Mouse (Mus musculus) ES-E14 (cell line): ENCODE data around the gene Pcsk4. TPM values are rescaled to one million over a fixed set of nuclear protein-coding genes. Genes with fewer than 3 reads are reported as not detected.
"Not testable (repeated sequence)": the region's sequence is repeated elsewhere in the genome, so short reads cannot be mapped to it uniquely, and the experiment has no call there.

Experiments used
- DNase-seq: peaks from one replicate; pipeline ENCODE4 v3.0.0-alpha.2; 2013; ENCODE audit warnings: low read depth, low spot score
- H3K27ac ChIP-seq: 2 replicates; pipeline ENCODE4 v1.5.1; 2012; ENCODE audit warnings: low read depth, mild to moderate bottlenecking, low read length, moderate library complexity, mixed read lengths; ENCODE audit not compliant: poor library complexity, insufficient read depth, severe bottlenecking
- H3K36me3 ChIP-seq: 2 replicates; pipeline ENCODE4 v1.6.1; 2012; ENCODE audit warnings: mild to moderate bottlenecking, low read length, moderate library complexity, mixed read lengths; ENCODE audit not compliant: control insufficient read depth, poor library complexity, insufficient read depth, severe bottlenecking
- H3K4me1 ChIP-seq, 2 experiments: fragments of 150-350 bp in 1 of 2; sonication (generic) in 1 of 2; 2 replicates each; pipeline ENCODE4 v1.6.1; 2012; ENCODE audit warnings: low read length in 2 of 2, mild to moderate bottlenecking in 1 of 2, mixed read lengths in 1 of 2; ENCODE audit not compliant: control insufficient read depth in 2 of 2, insufficient read depth in 2 of 2, poor library complexity in 1 of 2
- H3K4me3 ChIP-seq, 2 experiments: fragments of 150-350 bp in 1 of 2; sonication (generic) in 1 of 2; 2 replicates each; pipeline ENCODE4 v1.5.1; 2012; ENCODE audit warnings: low read length in 2 of 2, low read depth in 1 of 2, mild to moderate bottlenecking in 1 of 2, mixed read lengths in 1 of 2; ENCODE audit not compliant: insufficient read depth in 1 of 2, poor library complexity in 1 of 2, severe bottlenecking in 1 of 2
- H3K9ac ChIP-seq: 2 replicates; pipeline ENCODE4 v1.6.1; 2012; ENCODE audit warnings: low read depth, mild to moderate bottlenecking, low read length, mixed read lengths; ENCODE audit not compliant: poor library complexity, insufficient read depth, severe bottlenecking
- H3K9me3 ChIP-seq: fragments of 150-350 bp; sonication (generic); 2 replicates; pipeline ENCODE4 v1.6.1; 2012; ENCODE audit warnings: low read depth, mild to moderate bottlenecking, low read length; ENCODE audit not compliant: control insufficient read depth, insufficient read depth
- CHD2 ChIP-seq: IDR thresholded peaks from 2 replicates; pipeline ENCODE4 v1.6.1; 2014; ENCODE audit warnings: mild to moderate bottlenecking, low read depth, low read length, inconsistent platforms
- HCFC1 ChIP-seq: IDR thresholded peaks from 2 replicates; pipeline ENCODE4 v1.6.1; 2012; ENCODE audit warnings: low read length, inconsistent platforms, borderline replicate concordance; ENCODE audit not compliant: insufficient read depth
- MAFK ChIP-seq: IDR thresholded peaks from 2 replicates; pipeline ENCODE4 v1.6.1; 2014; ENCODE audit warnings: mild to moderate bottlenecking, low read depth, low read length, inconsistent platforms; ENCODE audit not compliant: insufficient read depth
- ZC3H11A ChIP-seq: IDR thresholded peaks from 2 replicates; pipeline ENCODE4 v1.6.1; 2012; ENCODE audit warnings: low read depth, mild to moderate bottlenecking, inconsistent platforms, low read length, borderline replicate concordance
- ZNF384 ChIP-seq: IDR thresholded peaks from 2 replicates; pipeline ENCODE4 v1.6.1; 2012; ENCODE audit warnings: low read depth, low read length, inconsistent platforms
- in situ Hi-C, 2 experiments: fragments of 600-800 bp; cut with MboI; formaldehyde crosslinking; loops; one replicate each; pipeline ENCODE4 v1.15.1; 2025; ENCODE audit warnings: low sequenced_read_pairs in 2 of 2, inconsistent platforms in 1 of 2; ENCODE audit not compliant: unreplicated experiment in 2 of 2
- total RNA-seq: library from RNA; depleted of rRNA; stranded (reverse); fragments of 300-350 nt; gene quantifications from 2 replicates; pipeline ENCODE4 v1.2.3, GENCODE M21; 2012

The Pcsk4 gene
- total RNA-seq, 1 experiment: 1.4 TPM

DNA sequence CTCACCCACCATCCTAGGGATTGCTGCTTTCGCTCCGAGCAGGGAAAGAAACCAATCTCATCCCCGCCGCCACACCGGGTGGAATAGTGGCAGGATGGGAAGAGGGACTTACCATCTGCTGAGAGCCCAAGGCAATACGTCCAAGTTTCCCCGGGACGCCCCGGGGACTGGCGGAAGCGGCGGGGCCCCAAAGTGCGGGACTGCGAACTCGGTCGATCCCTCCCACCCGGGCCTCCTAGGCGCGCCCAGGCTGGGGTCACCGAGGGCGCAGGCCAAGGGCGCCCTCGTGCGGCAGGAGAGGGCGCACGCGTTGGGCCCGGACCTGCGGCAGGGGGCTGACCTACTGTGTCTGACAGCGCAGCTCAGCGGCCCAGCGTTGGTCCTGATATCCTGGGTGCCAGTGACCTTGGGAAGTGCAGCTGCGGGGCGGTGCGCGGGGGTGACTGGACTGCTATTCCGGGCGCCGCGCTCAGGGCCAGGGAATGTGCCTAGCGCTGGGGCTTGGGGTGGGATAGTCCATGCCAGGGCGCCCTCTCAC lies 19.0 kb upstream of the Pcsk4 start, which contains the start of gene Adamtsl5:
Adamtsl5 (minus strand) TSS at position 169 of the 538 bp plus-strand sequence.
- Histone ChIP-seq H3K4me1 (peaks cover 2 to 26% of the 10 kb centered on the region in 2 experiments; a peak in 3 of 4 replicates), H3K36me3 (no peaks in the 10 kb centered on the region), H3K4me3 (peak within 1 kb of the TSS; percentile 63 to 68), H3K9me3 (no peaks in the 10 kb centered on the region), H3K9ac (peak within 1 kb of the TSS; percentile 52), H3K27ac (no peak within 1 kb of the TSS)
- DNase-seq: peak; percentile 60
- no peak for TF ChIP-seq ZNF384
- no peak for TF ChIP-seq ZC3H11A
- TF ChIP-seq HCFC1: peak; percentile 59; the same call in 1 of the 2 replicates
- TF ChIP-seq CHD2: no peak
- no peak for TF ChIP-seq MAFK
- in situ Hi-C loops: no loop called here

DNA sequence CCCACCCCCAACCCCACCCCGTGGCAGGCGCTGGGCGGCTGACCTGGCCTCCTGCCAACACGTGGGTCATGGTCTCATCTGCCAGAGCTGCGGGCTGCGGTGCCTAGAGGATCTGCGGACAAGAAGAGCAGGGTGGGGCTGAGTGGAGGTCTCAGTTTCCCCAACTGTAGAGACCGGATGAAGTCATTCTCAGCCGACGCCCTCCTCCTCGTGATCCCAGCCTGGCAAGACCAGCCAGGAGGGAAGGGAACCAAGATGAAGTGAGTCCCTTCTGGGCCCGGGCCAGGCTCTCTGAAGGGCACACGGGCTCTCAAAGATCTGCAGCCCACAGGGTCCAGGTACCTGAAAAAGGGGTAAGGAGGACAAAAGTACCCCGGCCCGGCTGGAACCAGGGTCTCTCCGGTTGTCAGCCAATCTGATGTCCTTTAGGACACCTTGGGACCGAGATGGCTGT lies 18.2 kb upstream of the Pcsk4 start:
- peak overlapping the region; percentile 63 to 68 for H3K4me3 ChIP-seq
- TF ChIP-seq CHD2 (no peak), ZNF384 (no peak), ZC3H11A (no peak), HCFC1 (no peak), MAFK (no peak)

DNA sequence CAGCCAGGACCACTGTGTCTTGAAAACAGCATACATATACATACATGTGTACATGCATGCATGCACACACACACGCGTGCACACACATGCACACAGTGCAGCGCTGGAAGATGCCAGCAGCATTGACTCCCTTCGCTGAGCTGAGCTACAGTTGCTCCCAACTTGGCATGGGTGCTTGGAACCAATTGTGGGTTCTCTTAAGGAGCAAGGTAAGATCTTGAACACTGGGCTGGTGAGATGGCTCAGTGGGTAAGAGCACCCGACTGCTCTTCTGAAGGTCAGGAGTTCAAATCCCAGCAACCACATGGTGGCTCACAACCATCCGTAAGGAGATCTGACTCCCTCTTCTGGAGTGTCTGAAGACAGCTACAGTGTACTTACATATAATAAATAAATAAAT lies 16.6 kb upstream of the Pcsk4 start:
- in situ Hi-C loops, H3K9me3 ChIP-seq, H3K9ac ChIP-seq, DNase-seq, H3K36me3 ChIP-seq, H3K4me3 ChIP-seq, H3K27ac ChIP-seq: not testable (repeated sequence)
- H3K4me1 ChIP-seq: peaks cover 2 to 35% of the 10 kb centered on the region in 2 experiments; a peak in 3 of 4 replicates

More for the DNA sequence above, 18.2 kb upstream of the Pcsk4 start:
- no peak for DNase-seq
- Histone ChIP-seq H3K9me3 (no peaks in the 10 kb centered on the region), H3K27ac (no peak overlapping the region), H3K4me1 (peaks cover 2 to 27% of the 10 kb centered on the region in 2 experiments; a peak in 3 of 4 replicates), H3K36me3 (no peaks in the 10 kb centered on the region), H3K9ac (peak overlapping the region; percentile 52; the same call in 1 of the 2 replicates)
- in situ Hi-C loops: no loop called here

DNA sequence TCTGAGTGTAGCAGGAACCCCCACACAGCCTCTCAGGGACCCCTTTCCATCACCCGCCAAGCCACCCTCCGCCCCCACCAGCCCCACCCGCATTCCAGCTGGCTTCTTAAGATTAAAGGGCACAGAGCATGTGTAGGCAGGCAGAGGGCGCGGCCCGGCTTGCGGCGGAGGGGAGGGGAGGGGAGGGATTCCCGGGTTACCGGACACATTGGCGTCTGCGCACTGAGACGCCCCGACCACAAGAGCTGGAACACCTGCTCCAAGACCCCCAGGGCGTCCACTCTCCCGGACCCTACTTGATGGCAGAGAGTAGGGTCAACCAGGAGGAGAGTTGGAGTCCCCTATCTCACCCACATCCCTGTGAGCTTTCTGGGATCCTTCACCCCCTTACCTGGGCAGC lies 15.8 kb upstream of the Pcsk4 start:
- Histone ChIP-seq H3K36me3 (no peaks in the 10 kb centered on the region), H3K27ac (no peak overlapping the region), H3K9ac (peak overlapping the region; percentile 33; the same call in 1 of the 2 replicates), H3K9me3 (no peaks in the 10 kb centered on the region), H3K4me1 (peaks cover 2 to 39% of the 10 kb centered on the region in 2 experiments; a peak in 3 of 4 replicates), H3K4me3 (peak overlapping the region; percentile 13 to 31; a peak in 2 of 4 replicates)
- DNase-seq: no peak
- in situ Hi-C loops: no loop called here
- TF ChIP-seq ZNF384 (no peak), MAFK (no peak), HCFC1 (no peak), ZC3H11A (no peak), CHD2 (no peak)
